Mouse (Mus musculus) hindbrain, postnatal 0 days (tissue): Measurements from ENCODE around the gene Tmem94. TPM values are rescaled to one million over a fixed set of nuclear protein-coding genes. Genes with fewer than 3 reads are reported as not detected.

Experiments
- ATAC-seq: fragments of 200-750 bp; cut with Nextera tagmentation; 2 replicates; pipeline ENCODE4 v1.8.0; 2017; ENCODE audit warnings: mild to moderate bottlenecking, moderate TSS enrichment, moderate library complexity
- DNase-seq: peaks from one replicate; pipeline ENCODE4 v3.0.0-alpha.2; 2015; ENCODE audit warnings: low spot score
- H3K27ac ChIP-seq: fragments of 300-500 bp; sonication (generic); 2 replicates; pipeline ENCODE4 v1.5.1; 2014; ENCODE audit warnings: mild to moderate bottlenecking
- H3K27me3 ChIP-seq: fragments of 300-500 bp; sonication (generic); 2 replicates; pipeline ENCODE4 v1.6.1; 2014; ENCODE audit warnings: low read length, mixed read lengths; ENCODE audit not compliant: insufficient read depth
- H3K36me3 ChIP-seq: fragments of 300-500 bp; sonication (generic); 2 replicates; pipeline ENCODE4 v1.6.1; 2014; ENCODE audit warnings: low read length, mixed read lengths; ENCODE audit not compliant: insufficient read depth
- H3K4me1 ChIP-seq: fragments of 300-500 bp; sonication (generic); 2 replicates; pipeline ENCODE4 v1.6.1; 2014; ENCODE audit warnings: antibody characterized with exemption, low read length, mixed read lengths; ENCODE audit not compliant: insufficient read depth
- H3K4me2 ChIP-seq: fragments of 300-500 bp; sonication (generic); 2 replicates; pipeline ENCODE4 v1.6.1; 2014; ENCODE audit warnings: low read depth, mild to moderate bottlenecking, low read length, moderate library complexity, mixed read lengths
- H3K4me3 ChIP-seq: fragments of 300-500 bp; sonication (generic); 2 replicates; pipeline ENCODE4 v1.5.1; 2014; ENCODE audit warnings: low read length
- H3K9ac ChIP-seq: fragments of 300-500 bp; sonication (generic); replicated peaks from 2 replicates; pipeline ENCODE4 v1.6.1; 2014; ENCODE audit warnings: mild to moderate bottlenecking, low read length, moderate library complexity, mixed read lengths
- H3K9me3 ChIP-seq: fragments of 300-500 bp; sonication (generic); 2 replicates; pipeline ENCODE4 v1.6.1; 2016; ENCODE audit warnings: low read length, mixed read lengths
- CTCF ChIP-seq: IDR thresholded peaks from 2 replicates; pipeline ENCODE4 v1.5.1; 2016; ENCODE audit warnings: antibody characterized with exemption, control low read depth, low read depth
- WGBS: fragments of 180-500 bp; shearing (Covaris S2); extraction: QIAGEN DNeasy Blood & Tissue Kit; methylation state at CpG from one replicate; pipeline ENCODE4 v1.1.7; 2014; 5-methylcytosine and 5-hydroxymethylcytosine counted together
- polyA plus RNA-seq: library from polyadenylated mRNA; unstranded; fragments of >200 nt; fragmentation: Nextera tagmentation; extraction: Ambion mirVana; gene quantifications from 2 replicates; pipeline ENCODE4 v1.2.1, GENCODE M21; 2015
- total RNA-seq: library from RNA; depleted of rRNA; stranded (reverse); fragments of >200 nt; gene quantifications from 2 replicates; pipeline ENCODE4 v1.2.3, GENCODE M21; 2014

Tmem94 gene
- total and polyA plus RNA-seq, 2 experiments from 2014 or later = 16.1 to 42.6 TPM

DNA sequence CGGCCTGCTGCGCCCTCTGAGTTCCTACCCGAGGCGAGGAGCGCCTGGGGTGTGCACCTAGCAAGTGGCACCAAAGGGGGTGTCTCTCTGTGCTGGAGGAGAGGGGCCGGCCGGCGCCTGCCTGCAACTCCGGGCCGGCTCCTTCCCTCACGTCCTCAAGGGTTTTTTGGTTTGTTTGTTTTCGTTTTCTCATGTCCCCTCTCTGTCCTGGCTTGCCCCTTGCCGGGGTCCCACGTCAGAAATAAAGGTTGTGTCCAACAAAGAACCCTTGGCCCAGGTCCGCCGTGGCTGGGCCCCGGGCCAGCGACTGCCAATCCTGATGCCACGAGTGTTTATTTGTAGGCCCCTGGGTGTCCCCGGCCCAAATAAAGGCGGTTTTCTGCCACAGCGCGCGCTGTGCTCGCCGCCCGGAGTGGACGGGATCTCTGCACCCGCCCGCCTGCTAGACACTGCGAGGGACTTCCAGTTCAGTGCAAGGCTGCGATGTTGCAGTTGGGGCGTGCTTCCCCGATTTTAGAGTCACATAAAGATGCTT lies 441 bp downstream of the Tmem94 start:
- Histone ChIP-seq H3K4me2 (peak overlapping the region; percentile 88), H3K27ac (peak overlapping the region; percentile 91), H3K9me3 (no peaks in the 10 kb centered on the region), H3K36me3 (no peaks in the 10 kb centered on the region), H3K4me1 (peaks cover 13% of the 10 kb centered on the region), H3K4me3 (peak overlapping the region; percentile 89), H3K27me3 (no peaks in the 10 kb centered on the region), H3K9ac (peak overlapping the region; percentile 90)
- WGBS = under 1% methylated on average over 34 of the region's 34 CpGs
- ATAC-seq (peak; percentile 83), DNase-seq (peak; percentile 63)
- TF ChIP-seq CTCF = 0 out of 2 replicates have a peak, but pooled peaks have one; percentile 12

DNA sequence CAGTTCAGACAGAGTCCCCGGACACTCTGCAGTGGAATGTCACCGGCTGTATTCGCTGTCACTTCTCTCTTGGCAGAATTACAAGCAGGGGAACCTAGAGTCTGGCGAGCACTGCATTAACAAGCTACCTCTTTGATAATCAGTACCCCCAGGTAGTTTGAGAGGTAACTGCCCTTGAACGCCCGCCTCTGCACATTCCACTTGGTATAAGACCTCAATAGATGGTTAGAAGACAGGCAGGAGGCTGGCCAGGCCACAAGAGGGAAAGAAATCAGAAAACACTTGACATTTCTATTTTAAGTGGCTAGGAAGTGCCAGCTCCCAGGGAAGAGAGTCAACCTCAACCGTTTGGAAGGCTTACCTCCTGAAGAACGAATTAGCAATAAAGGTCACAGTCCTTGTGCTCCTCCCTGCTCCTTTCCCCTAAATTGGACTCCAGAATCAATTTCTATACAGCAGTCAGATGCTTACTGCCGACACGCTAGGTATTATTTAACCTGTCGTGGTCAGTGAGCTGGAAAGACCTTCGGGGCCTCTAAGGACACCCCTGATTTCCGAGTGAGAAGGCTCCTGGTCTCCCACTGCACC lies 1.2 kb downstream of the Tmem94 start:
- H3K4me1 ChIP-seq = peaks cover 13% of the 10 kb centered on the region
- peak overlapping the region; percentile 90 for H3K9ac ChIP-seq
- peak overlapping the region; percentile 91 for H3K27ac ChIP-seq
- WGBS = 29% methylated on average over 13 of the region's 13 CpGs
- H3K4me2 ChIP-seq = peak overlapping the region; percentile 88
- no peak; the same call in 1 of the 2 replicates for ATAC-seq
- TF ChIP-seq CTCF = no peak
- no peaks in the 10 kb centered on the region for H3K27me3 ChIP-seq
- DNase-seq = no peak
- peak overlapping the region; percentile 89 for H3K4me3 ChIP-seq
- no peaks in the 10 kb centered on the region for H3K36me3 ChIP-seq
- H3K9me3 ChIP-seq = no peaks in the 10 kb centered on the region

DNA sequence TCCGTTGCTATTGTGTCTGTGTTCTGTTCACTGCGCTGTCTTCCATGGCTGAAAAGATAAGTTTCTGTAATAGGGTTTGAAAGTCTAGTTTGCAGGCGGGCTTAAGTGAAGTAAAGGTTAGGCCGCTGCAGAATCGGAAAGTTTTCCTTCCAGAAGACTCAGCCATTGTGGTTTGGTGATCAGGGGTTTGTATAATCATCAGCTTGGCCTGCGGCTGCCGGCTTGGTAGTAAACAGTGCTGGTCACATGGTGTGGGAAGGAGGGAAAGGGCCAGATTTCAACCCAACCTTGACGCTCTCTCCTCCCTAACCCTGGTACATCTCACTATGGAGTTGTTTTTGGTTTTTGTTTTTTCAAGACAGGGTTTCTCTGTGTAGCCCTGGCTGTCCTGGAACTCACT lies 1.7 kb downstream of the Tmem94 start:
- no peaks in the 10 kb centered on the region for H3K9me3 ChIP-seq
- 0 out of 2 replicates have a peak overlapping the region, but pooled peaks have one; percentile 91 for H3K27ac ChIP-seq
- ATAC-seq (no peak), DNase-seq (no peak)
- no peak overlapping the region for H3K9ac ChIP-seq
- no peaks in the 10 kb centered on the region for H3K36me3 ChIP-seq
- peaks cover 13% of the 10 kb centered on the region for H3K4me1 ChIP-seq
- no peak for TF ChIP-seq CTCF
- 83% methylated on average over 8 of the region's 8 CpGs for WGBS
- H3K4me2 ChIP-seq = peak overlapping the region; percentile 88
- no peaks in the 10 kb centered on the region for H3K27me3 ChIP-seq
- H3K4me3 ChIP-seq = no peak overlapping the region

DNA sequence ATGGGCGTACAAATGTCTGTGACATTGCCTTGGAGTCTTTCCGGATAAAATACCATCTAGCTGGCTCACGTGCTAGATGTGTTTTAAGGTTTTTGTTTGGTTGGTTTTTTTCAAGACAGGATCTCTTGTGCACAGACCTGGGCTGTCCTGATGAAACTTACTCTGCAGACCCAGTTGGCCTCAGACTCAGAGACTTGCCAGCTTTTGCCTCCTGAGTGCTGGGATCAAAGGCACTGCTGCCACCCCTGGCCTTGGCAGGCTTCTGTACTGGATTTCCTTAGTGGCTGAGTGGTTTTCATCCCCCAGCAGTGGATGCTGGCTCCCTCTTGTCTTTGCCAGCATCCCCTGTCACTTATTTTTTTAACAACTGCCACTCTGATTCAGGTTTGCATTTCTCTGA lies 3.7 kb downstream of the Tmem94 start:
- no peaks in the 10 kb centered on the region for H3K9me3 ChIP-seq
- DNase-seq = no peak
- no peaks in the 10 kb centered on the region for H3K36me3 ChIP-seq
- TF ChIP-seq CTCF = 0 out of 2 replicates have a peak, but pooled peaks have one; percentile 4
- peaks cover 13% of the 10 kb centered on the region for H3K4me1 ChIP-seq
- 0 out of 2 replicates have a peak overlapping the region, but pooled peaks have one; percentile 24 for H3K9ac ChIP-seq
- H3K27ac ChIP-seq = peak overlapping the region; percentile 32; the same call in 1 of the 2 replicates
- 72% methylated on average over 3 of the region's 3 CpGs for WGBS
- ATAC-seq = no peak
- H3K4me2 ChIP-seq = no peak overlapping the region
- H3K27me3 ChIP-seq = no peaks in the 10 kb centered on the region
- H3K4me3 ChIP-seq = no peak overlapping the region

DNA sequence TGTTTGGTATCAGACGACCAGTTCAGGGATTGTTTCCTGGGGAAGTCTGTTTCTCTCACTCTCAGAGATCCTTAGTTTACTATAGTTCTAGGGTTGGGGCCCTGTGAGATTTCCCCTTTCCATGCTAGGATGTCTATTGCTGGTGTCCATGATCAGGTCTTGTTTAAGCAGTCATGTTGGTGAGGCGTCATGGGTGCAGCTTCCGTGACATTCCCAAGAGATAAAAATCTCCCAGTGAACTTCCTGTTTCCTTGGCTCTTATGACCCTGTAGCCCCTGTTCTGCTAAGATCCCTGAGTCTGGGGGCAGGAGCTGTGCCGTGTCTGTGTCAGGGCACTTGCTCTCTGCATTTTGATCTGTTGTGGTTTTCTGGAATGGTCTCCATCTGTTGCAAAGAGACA lies 9.4 kb downstream of the Tmem94 start:
- no peak for ATAC-seq
- no peak overlapping the region for H3K4me3 ChIP-seq

DNA sequence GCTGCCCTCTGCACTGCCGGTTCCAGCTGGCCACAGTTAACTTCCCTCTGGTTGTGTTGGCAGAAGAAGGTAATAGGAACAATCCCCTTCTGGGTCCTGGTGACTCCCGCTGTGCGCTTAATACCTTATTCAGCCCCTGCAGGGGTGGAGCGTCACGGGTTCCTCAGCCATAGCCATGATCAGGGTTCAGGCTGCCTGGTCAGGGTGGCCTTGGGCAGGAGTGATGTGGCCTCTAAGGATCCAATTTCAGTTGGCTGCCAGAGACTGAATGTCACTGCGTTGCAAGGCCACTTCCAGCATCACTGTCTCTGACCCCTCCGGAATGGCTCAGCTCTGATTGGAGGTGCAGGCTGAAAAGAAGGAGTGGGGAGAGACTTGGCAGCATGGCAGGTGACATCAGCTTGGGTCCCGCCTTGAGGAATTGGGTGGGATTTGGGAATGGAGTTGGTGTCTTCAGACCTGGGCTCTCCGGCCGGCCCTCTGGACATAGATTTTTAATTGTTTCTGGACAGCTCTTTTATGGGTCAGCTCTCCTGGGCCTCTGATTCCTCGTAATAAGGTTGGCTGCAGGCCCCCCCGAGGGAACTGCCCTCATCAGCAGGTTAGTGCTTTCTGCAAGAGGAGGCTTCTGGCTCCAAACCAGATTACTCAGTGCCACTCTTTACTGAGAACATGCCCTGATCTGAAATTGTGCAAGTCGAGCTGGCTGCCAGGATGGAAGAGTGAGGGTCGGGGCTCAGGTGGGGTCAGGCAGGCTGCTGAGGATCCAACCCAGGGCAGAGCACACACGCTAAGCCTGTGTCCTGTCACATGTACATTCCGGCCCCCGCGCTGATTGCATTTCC lies 10.8 kb downstream of the Tmem94 start:
- TF ChIP-seq CTCF = no peak
- H3K4me1 ChIP-seq = peaks cover 26% of the 10 kb centered on the region
- H3K27ac ChIP-seq = 0 out of 2 replicates have a peak overlapping the region, but pooled peaks have one; percentile 0
- ATAC-seq (no peak), DNase-seq (peak; percentile 54)
- no peak overlapping the region; the same call in 1 of the 2 replicates for H3K9ac ChIP-seq
- H3K9me3 ChIP-seq = no peaks in the 10 kb centered on the region
- no peaks in the 10 kb centered on the region for H3K36me3 ChIP-seq
- WGBS = 41% methylated on average over 18 of the region's 18 CpGs
- H3K27me3 ChIP-seq = no peaks in the 10 kb centered on the region
- H3K4me2 ChIP-seq = peak overlapping the region; percentile 21
- no peak overlapping the region for H3K4me3 ChIP-seq

More for the DNA sequence above, 9.4 kb downstream of the Tmem94 start:
- no peaks in the 10 kb centered on the region for H3K27me3 ChIP-seq
- H3K4me1 ChIP-seq = peaks cover 15% of the 10 kb centered on the region
- no peak overlapping the region for H3K27ac ChIP-seq
- 74% methylated on average over 4 of the region's 4 CpGs for WGBS
- H3K36me3 ChIP-seq = no peaks in the 10 kb centered on the region
- no peak for TF ChIP-seq CTCF
- H3K4me2 ChIP-seq = no peak overlapping the region
- no peak overlapping the region for H3K9ac ChIP-seq
- no peak for DNase-seq
- no peaks in the 10 kb centered on the region for H3K9me3 ChIP-seq
